Mouse (Mus musculus): ENCODE measurements at regions not wholly inside any gene's neighbourhood (a gene's known extent, or its start where the extent isn't known, plus 50 kb on each side); places are given as distances from the start of the nearest gene placed in this dataset.

DNA sequence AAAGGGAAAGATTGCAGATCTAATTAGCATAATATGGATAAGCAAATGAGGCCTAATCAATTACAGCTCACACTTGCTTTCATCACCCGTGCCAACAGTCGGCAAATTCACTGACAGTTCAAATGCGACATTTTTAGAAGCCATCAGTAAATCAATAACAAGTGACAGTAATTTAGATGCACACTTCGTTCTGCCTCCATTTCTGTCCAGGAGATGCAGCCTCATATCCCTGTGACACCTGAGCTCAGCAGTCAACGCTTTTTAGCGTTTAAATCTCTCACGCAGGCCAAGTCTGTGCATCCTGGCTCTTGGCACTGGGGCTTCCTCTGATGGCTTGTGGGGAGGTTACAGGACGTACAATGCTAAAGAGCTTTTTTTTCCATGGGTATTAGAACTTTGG lies 218.0 kb downstream of the Nuf2 start:
- no peak overlapping the region for H3K27ac ChIP-seq
- H3K4me1 ChIP-seq = no peaks in the 10 kb centered on the region

DNA sequence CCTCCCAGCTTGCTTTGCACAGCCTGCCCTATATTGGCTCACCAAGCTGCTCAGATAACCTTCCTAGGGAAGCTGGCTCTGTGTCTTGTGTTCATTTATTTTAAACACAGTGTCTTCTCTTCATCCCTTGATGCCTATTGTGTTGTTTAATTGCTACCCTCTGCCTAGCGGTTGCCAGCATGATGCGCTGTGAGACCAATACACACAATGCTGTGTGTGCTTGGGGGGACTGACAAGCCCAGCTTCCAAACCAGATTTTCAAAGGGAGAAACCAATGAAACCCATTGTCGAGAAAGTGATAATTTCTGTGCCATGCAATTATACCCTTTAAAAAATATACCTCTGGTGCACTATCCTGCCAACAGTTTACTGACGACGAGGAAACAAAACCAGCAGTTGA lies 247.8 kb downstream of the Nuf2 start:
- H3K4me3 ChIP-seq (replicated peaks) = no peak overlapping the region
- H3K27ac ChIP-seq = no peak overlapping the region
- H3K36me3 ChIP-seq = no peaks in the 10 kb centered on the region
- no peak overlapping the region for H3K9ac ChIP-seq
- no peaks in the 10 kb centered on the region for H3K4me1 ChIP-seq
- no peak for ATAC-seq (ENCODE audit: insufficient read depth, low FRiP score, low read depth)
- WGBS = 94% methylated on average over 5 of the region's 5 CpGs
- no peaks in the 10 kb centered on the region for H3K27me3 ChIP-seq (replicated peaks)
- no peak overlapping the region for H3K4me2 ChIP-seq
- H3K9me3 ChIP-seq = no peaks in the 10 kb centered on the region

More for the DNA sequence above, 218.0 kb downstream of the Nuf2 start:
- no peaks in the 10 kb centered on the region for H3K9me3 ChIP-seq
- H3K4me2 ChIP-seq = no peak overlapping the region
- no peaks in the 10 kb centered on the region for H3K27me3 ChIP-seq (replicated peaks)
- WGBS = 72% methylated on average over 8 of the region's 8 CpGs
- H3K4me3 ChIP-seq (replicated peaks) = no peak overlapping the region
- no peak overlapping the region for H3K9ac ChIP-seq
- no peak for ATAC-seq (ENCODE audit: insufficient read depth, low FRiP score, low read depth)
- H3K36me3 ChIP-seq = no peaks in the 10 kb centered on the region

DNA sequence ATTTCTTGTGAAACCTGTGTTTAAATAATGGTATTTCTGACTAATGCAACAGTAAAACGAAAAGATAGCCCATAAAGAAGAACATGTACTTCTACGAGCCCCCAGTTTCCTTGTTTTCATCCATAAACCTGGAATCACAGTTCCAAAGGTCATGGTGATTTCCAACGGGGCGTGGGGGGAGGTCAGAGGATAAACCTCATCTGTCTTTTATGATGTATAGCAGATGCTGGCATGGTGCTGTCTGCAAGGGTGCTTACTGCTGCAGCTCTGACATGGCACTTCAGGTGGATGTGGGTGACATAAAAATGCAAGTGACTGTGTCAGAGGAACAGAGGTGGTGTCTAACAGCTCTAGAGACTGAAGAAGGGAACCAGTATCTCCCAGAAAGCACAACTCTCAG lies 260.5 kb downstream of the Nuf2 start:
- H3K4me3 ChIP-seq (replicated peaks) = no peak overlapping the region
- no peak overlapping the region for H3K4me2 ChIP-seq
- no peaks in the 10 kb centered on the region for H3K9me3 ChIP-seq
- H3K4me1 ChIP-seq = no peaks in the 10 kb centered on the region
- no peaks in the 10 kb centered on the region for H3K36me3 ChIP-seq
- no peaks in the 10 kb centered on the region for H3K27me3 ChIP-seq (replicated peaks)
- WGBS = 57% methylated on average over 4 of the region's 4 CpGs
- H3K27ac ChIP-seq = no peak overlapping the region
- no peak for ATAC-seq (ENCODE audit: insufficient read depth, low FRiP score, low read depth)
- H3K9ac ChIP-seq = no peak overlapping the region

DNA sequence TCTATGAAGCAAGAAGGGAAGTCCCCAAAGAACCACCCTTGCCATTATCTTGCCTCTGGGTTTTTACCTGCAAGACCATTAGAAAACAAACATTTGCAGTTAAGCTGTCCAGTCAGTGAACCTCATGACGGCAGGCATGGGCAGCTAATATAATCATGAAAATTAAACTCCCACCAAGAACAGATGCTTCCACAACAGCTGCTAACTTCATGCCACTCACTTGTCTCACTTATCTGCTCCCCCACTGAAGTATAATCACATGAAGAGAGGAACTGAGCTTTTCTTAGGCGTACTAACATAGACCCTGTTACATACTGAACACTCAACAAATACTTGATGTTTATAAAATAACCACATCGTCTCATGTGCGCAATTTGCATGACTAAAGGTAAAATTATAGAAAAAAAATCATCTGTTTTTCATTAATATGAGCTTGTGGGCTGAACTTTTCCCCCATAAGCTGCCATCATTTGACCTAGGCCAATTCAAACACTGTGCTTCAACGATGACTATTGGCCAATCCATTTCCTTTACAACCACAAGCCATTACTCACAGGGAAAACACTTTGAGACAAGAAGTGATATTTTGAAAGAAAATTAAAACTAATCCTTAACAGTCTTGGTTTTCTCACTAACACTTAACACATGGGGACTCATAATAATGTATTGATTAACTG lies 267.1 kb downstream of the Nuf2 start:
- H3K36me3 ChIP-seq = no peaks in the 10 kb centered on the region
- WGBS = 74% methylated on average over 5 of the region's 5 CpGs
- no peak for ATAC-seq (ENCODE audit: insufficient read depth, low FRiP score, low read depth)
- H3K27me3 ChIP-seq (replicated peaks) = no peaks in the 10 kb centered on the region
- H3K9me3 ChIP-seq = no peaks in the 10 kb centered on the region
- H3K9ac ChIP-seq = no peak overlapping the region
- H3K4me2 ChIP-seq = no peak overlapping the region
- H3K27ac ChIP-seq = no peak overlapping the region
- no peaks in the 10 kb centered on the region for H3K4me1 ChIP-seq
- no peak overlapping the region for H3K4me3 ChIP-seq (replicated peaks)

GRCm38 (mm10) chr1:169254250-169254937 lies 276.9 kb downstream of the Nuf2 start:
- H3K27ac ChIP-seq = no peak overlapping the region
- no peaks in the 10 kb centered on the region for H3K4me1 ChIP-seq
- H3K27me3 ChIP-seq (replicated peaks) = no peaks in the 10 kb centered on the region
- no peak overlapping the region for H3K9ac ChIP-seq
- ATAC-seq (ENCODE audit: insufficient read depth, low FRiP score, low read depth) = no peak
- no peak overlapping the region for H3K4me2 ChIP-seq
- no peaks in the 10 kb centered on the region for H3K36me3 ChIP-seq
- H3K9me3 ChIP-seq = no peaks in the 10 kb centered on the region
- WGBS = 29% methylated on average over 7 of the region's 7 CpGs
- no peak overlapping the region for H3K4me3 ChIP-seq (replicated peaks)

GRCm38 (mm10) chr1:169252189-169252588 lies 279.1 kb downstream of the Nuf2 start:
- Histone ChIP-seq H3K27me3 (replicated peaks) (no peaks in the 10 kb centered on the region), H3K4me2 (no peak overlapping the region), H3K36me3 (no peaks in the 10 kb centered on the region), H3K4me1 (no peaks in the 10 kb centered on the region), H3K9ac (no peak overlapping the region), H3K9me3 (no peaks in the 10 kb centered on the region), H3K4me3 (replicated peaks) (no peak overlapping the region), H3K27ac (no peak overlapping the region)
- 54% methylated on average over 2 of the region's 2 CpGs for WGBS
- ATAC-seq (ENCODE audit: insufficient read depth, low FRiP score, low read depth) = no peak

- Histone ChIP-seq H3K4me2 (no peak overlapping the region), H3K4me1 (no peaks in the 10 kb centered on the region), H3K9ac (no peak overlapping the region), H3K27me3 (replicated peaks) (no peaks in the 10 kb centered on the region), H3K36me3 (no peaks in the 10 kb centered on the region), H3K9me3 (no peaks in the 10 kb centered on the region), H3K4me3 (replicated peaks) (no peak overlapping the region), H3K27ac (no peak overlapping the region)
- WGBS = 68% methylated on average over 7 of the region's 7 CpGs
- no peak for ATAC-seq (ENCODE audit: insufficient read depth, low FRiP score, low read depth)
These were observed 282.2 kb downstream of the Nuf2 start for GRCm38 (mm10) chr1:169249021-169249420.

DNA sequence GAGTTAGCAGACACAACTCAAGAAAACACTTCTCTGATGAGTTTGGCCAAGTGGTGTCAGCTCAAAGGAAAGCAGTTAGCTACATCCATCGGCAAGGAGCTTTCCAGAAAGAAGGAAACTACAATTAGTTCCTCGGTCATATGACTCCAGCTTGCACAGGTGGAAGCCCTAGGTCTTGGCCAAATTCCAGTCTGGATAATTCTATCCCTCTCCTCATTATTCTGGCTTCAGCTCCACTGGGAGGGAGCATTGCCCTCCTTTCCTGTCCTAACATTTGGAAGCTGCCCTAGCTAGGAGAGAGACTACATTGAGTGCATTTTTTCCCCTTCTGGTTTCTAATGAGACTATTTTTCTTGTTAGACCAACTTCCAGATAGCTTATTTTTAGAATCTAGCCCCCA lies 290.9 kb downstream of the Nuf2 start:
- Histone ChIP-seq H3K27me3 (replicated peaks) (no peaks in the 10 kb centered on the region), H3K4me2 (no peak overlapping the region), H3K9me3 (no peaks in the 10 kb centered on the region), H3K9ac (no peak overlapping the region), H3K27ac (no peak overlapping the region), H3K4me3 (replicated peaks) (no peak overlapping the region), H3K4me1 (0 out of 2 replicates have a peak, but pooled peaks cover 8% of the 10 kb centered on the region), H3K36me3 (no peaks in the 10 kb centered on the region)
- 71% methylated on average over 2 of the region's 2 CpGs for WGBS
- no peak for ATAC-seq (ENCODE audit: insufficient read depth, low FRiP score, low read depth)

DNA sequence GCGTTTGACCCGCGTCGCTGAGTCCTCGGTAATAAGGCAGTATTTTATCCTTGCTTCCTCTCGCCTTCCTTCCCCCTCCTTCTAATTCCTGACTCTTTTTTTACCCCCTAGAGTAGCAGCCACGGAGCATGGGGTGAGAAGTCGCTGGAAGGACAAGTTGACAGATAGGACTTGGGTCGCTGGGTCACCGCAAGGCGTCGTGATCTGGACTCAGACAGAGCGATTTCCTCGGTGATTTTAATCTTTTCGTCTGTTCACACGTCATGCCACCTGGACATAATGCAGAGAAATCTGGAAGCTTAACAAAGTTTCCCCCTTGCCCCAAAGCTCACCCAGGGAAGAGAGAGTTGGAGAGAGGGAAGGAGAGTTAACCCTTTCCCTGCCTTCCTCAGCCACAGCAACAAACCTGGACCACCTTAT lies 292.6 kb downstream of the Nuf2 start:
- peak overlapping the region; percentile 34 for H3K4me2 ChIP-seq
- no peak for ATAC-seq (ENCODE audit: insufficient read depth, low FRiP score, low read depth)
- no peaks in the 10 kb centered on the region for H3K36me3 ChIP-seq
- 5% methylated on average over 16 of the region's 16 CpGs for WGBS
- no peak overlapping the region for H3K4me3 ChIP-seq (replicated peaks)
- H3K4me1 ChIP-seq = 0 out of 2 replicates have a peak, but pooled peaks cover 11% of the 10 kb centered on the region
- H3K27ac ChIP-seq = no peak overlapping the region
- H3K9me3 ChIP-seq = no peaks in the 10 kb centered on the region
- no peaks in the 10 kb centered on the region for H3K27me3 ChIP-seq (replicated peaks)
- H3K9ac ChIP-seq = no peak overlapping the region

GRCm38 (mm10) chr1:169235276-169235681 lies 296.0 kb downstream of the Nuf2 start:
- WGBS = 41% methylated on average over 2 of the region's 2 CpGs
- ATAC-seq (ENCODE audit: insufficient read depth, low FRiP score, low read depth) = peak; percentile 78
- H3K36me3 ChIP-seq = no peaks in the 10 kb centered on the region
- H3K9ac ChIP-seq = no peak overlapping the region
- no peak overlapping the region for H3K27ac ChIP-seq
- H3K4me2 ChIP-seq = no peak overlapping the region
- H3K4me1 ChIP-seq = 0 out of 2 replicates have a peak, but pooled peaks cover 11% of the 10 kb centered on the region
- H3K4me3 ChIP-seq (replicated peaks) = no peak overlapping the region
- no peaks in the 10 kb centered on the region for H3K27me3 ChIP-seq (replicated peaks)
- H3K9me3 ChIP-seq = no peaks in the 10 kb centered on the region

DNA sequence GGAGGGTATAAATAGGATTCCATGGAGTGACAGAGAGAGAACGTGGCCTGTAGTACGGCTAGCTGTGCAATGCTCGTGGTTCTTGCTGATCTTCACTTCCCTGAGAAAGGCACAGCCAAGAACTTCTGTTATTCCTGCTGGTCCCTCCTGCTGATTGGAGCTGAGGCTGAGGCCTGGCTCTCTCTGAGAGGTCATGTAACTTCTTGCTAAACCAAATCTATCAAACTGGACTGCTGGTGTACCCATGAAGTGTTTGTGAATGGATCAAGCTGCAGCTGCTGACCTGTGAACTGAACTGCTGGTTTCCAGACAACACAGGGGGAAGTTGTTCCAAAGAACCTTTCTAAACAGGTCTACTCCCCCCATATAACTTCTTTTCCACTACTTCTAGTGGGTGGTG lies 297.9 kb downstream of the Nuf2 start:
- no peak for ATAC-seq (ENCODE audit: insufficient read depth, low FRiP score, low read depth)
- WGBS = 74% methylated on average over 3 of the region's 3 CpGs

GRCm38 (mm10) chr1:169230097-169230496 lies 301.2 kb downstream of the Nuf2 start:
- Histone ChIP-seq H3K27ac (no peak overlapping the region), H3K27me3 (replicated peaks) (no peaks in the 10 kb centered on the region), H3K4me3 (replicated peaks) (no peak overlapping the region), H3K9me3 (no peaks in the 10 kb centered on the region), H3K9ac (no peak overlapping the region), H3K4me1 (no peaks in the 10 kb centered on the region), H3K36me3 (no peaks in the 10 kb centered on the region), H3K4me2 (no peak overlapping the region)
- no peak for ATAC-seq (ENCODE audit: insufficient read depth, low FRiP score, low read depth)
- WGBS = 48% methylated on average over 4 of the region's 4 CpGs

More for the DNA sequence above, 297.9 kb downstream of the Nuf2 start:
- H3K4me1 ChIP-seq = 0 out of 2 replicates have a peak, but pooled peaks cover 6% of the 10 kb centered on the region
- H3K27ac ChIP-seq = no peak overlapping the region
- H3K4me2 ChIP-seq = no peak overlapping the region
- H3K4me3 ChIP-seq (replicated peaks) = no peak overlapping the region
- no peak overlapping the region for H3K9ac ChIP-seq
- no peaks in the 10 kb centered on the region for H3K36me3 ChIP-seq
- H3K9me3 ChIP-seq = no peaks in the 10 kb centered on the region
- no peaks in the 10 kb centered on the region for H3K27me3 ChIP-seq (replicated peaks)
